In the genomic region with DNA sequence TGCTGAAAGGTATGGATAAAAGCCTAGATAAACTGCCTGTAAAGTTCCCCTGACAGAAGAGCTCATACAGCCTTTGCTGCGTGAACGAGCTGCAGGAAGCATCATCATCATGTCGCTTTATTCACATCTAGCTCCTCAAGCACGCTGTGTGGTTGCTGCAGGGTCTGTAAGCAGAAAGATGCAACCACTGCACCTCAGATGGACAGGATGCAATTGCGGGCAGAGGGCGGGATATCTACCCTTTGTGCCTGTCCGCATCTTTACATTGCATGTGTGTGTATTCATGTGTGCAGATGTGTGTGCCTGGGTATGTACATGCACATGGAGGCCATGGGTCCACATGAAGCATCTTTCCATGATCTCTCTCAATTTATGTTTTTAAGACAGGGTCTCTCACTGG, we compare ENCODE assay signal across 21 mouse cellular contexts.
DNase-seq lines count a peak whose midpoint lies in the region; ATAC-seq and TF ChIP-seq lines count a peak whose summit lies in the region.
"Had no signal": no experiment of that assay in that cellular context is flagged by ENCODE, and none has a peak within 500 bp of the region (broad histone marks: within the 10 kb centered on the region; RNA-seq: fewer than 3 reads in every experiment).

No protein-coding gene starts in this region.

- WGBS in heart, embryonic 10.5 days, result 85% methylated on average over 7 of the region's 7 CpGs
- WGBS in midbrain, embryonic 15.5 days, result 84% methylated on average over 7 of the region's 7 CpGs
- WGBS in midbrain, postnatal 0 days, result 87% methylated on average over 7 of the region's 7 CpGs

- no peak overlapping the region for H3K9ac ChIP-seq in midbrain, embryonic 15.5 days
- no peak overlapping the region for H3K9ac ChIP-seq in midbrain, postnatal 0 days (replicated peaks; ENCODE audit: low read length, poor library complexity, severe bottlenecking)
- H3K9ac ChIP-seq: embryonic facial prominence, embryonic 13.5 days; embryonic facial prominence, embryonic 15.5 days; forebrain, embryonic 12.5 days had no signal

- peak; percentile 72 for DNase-seq in heart, embryonic 10.5 days (ENCODE audit: low spot score)
- no peak for DNase-seq in heart, postnatal 25 days (ENCODE audit: low spot score)
- no peak for DNase-seq in midbrain, postnatal 0 days (ENCODE audit: low spot score)
- DNase-seq: adrenal gland, adult 2 months; adrenal gland, postnatal 10 days; adrenal gland, postnatal 25 days; cerebellum, adult 11 months; cerebellum, adult 18-20 months; cerebellum, adult 8-10 months; cerebellum, adult 9-11 months; cerebellum, postnatal 14 days; cerebellum, postnatal 36 days; embryo, embryonic 11 days had no signal

- ATAC-seq in midbrain, embryonic 15.5 days (replicated peaks), result no peak
- ATAC-seq in midbrain, postnatal 0 days (ENCODE audit: low FRiP score), result no peak
- ATAC-seq: forebrain, embryonic 14.5 days; forebrain, embryonic 16.5 days had no signal

- H3K36me3 ChIP-seq in heart, embryonic 10.5 days, result no peaks in the 10 kb centered on the region
- H3K36me3 ChIP-seq in midbrain, embryonic 15.5 days (replicated peaks), result no peaks in the 10 kb centered on the region
- no peaks in the 10 kb centered on the region for H3K36me3 ChIP-seq in midbrain, postnatal 0 days (ENCODE audit: insufficient read depth, low read length)
- H3K36me3 ChIP-seq: embryonic facial prominence, embryonic 13.5 days; embryonic facial prominence, embryonic 15.5 days; forebrain, embryonic 10.5 days; forebrain, embryonic 12.5 days had no signal

- no peak for TF ChIP-seq CTCF in midbrain, postnatal 0 days (IDR thresholded peaks at IDR 0.05)

- no peaks in the 10 kb centered on the region for H3K9me3 ChIP-seq in heart, embryonic 10.5 days
- H3K9me3 ChIP-seq in midbrain, embryonic 15.5 days, result no peaks in the 10 kb centered on the region
- H3K9me3 ChIP-seq in midbrain, postnatal 0 days (ENCODE audit: low read length), result no peaks in the 10 kb centered on the region
- H3K9me3 ChIP-seq: embryonic facial prominence, embryonic 13.5 days; embryonic facial prominence, embryonic 15.5 days; forebrain, embryonic 10.5 days; forebrain, embryonic 12.5 days had no signal

- intact Hi-C loops in heart, postnatal 25 days (cut with DNase I), result no loop called here

- no peak overlapping the region for H3K27ac ChIP-seq in heart, embryonic 10.5 days
- 0 out of 2 replicates have a peak overlapping the region, but pooled peaks have one; percentile 22 for H3K27ac ChIP-seq in midbrain, embryonic 15.5 days
- no peak overlapping the region for H3K27ac ChIP-seq in midbrain, postnatal 0 days (ENCODE audit: low read depth, low read length)
- H3K27ac ChIP-seq: embryonic facial prominence, embryonic 13.5 days; embryonic facial prominence, embryonic 15.5 days; forebrain, embryonic 10.5 days; forebrain, embryonic 12.5 days had no signal

- no peaks in the 10 kb centered on the region for H3K27me3 ChIP-seq in heart, embryonic 10.5 days (ENCODE audit: insufficient read depth, poor library complexity, severe bottlenecking)
- H3K27me3 ChIP-seq in midbrain, embryonic 15.5 days (replicated peaks), result no peaks in the 10 kb centered on the region
- no peaks in the 10 kb centered on the region for H3K27me3 ChIP-seq in midbrain, postnatal 0 days (ENCODE audit: insufficient read depth, low read length)
- H3K27me3 ChIP-seq: embryonic facial prominence, embryonic 13.5 days; embryonic facial prominence, embryonic 15.5 days; forebrain, embryonic 12.5 days had no signal

- no peak overlapping the region for H3K4me3 ChIP-seq in heart, embryonic 10.5 days
- H3K4me3 ChIP-seq in midbrain, embryonic 15.5 days, result no peak overlapping the region
- no peak overlapping the region for H3K4me3 ChIP-seq in midbrain, postnatal 0 days (ENCODE audit: low read depth, low read length)
- H3K4me3 ChIP-seq: embryonic facial prominence, embryonic 13.5 days; embryonic facial prominence, embryonic 15.5 days; erythroblast, embryonic 14.5 days; forebrain, embryonic 10.5 days; forebrain, embryonic 12.5 days had no signal

- H3K4me2 ChIP-seq in midbrain, embryonic 15.5 days, result no peak overlapping the region
- H3K4me2 ChIP-seq in midbrain, postnatal 0 days (ENCODE audit: low read depth, low read length, poor library complexity, severe bottlenecking), result no peak overlapping the region
- H3K4me2 ChIP-seq: embryonic facial prominence, embryonic 13.5 days; embryonic facial prominence, embryonic 15.5 days; forebrain, embryonic 12.5 days had no signal

- peaks cover 10% of the 10 kb centered on the region; the same call in 1 of the 2 replicates for H3K4me1 ChIP-seq in heart, embryonic 10.5 days
- peaks cover 8% of the 10 kb centered on the region for H3K4me1 ChIP-seq in midbrain, embryonic 15.5 days
- no peaks in the 10 kb centered on the region for H3K4me1 ChIP-seq in midbrain, postnatal 0 days (ENCODE audit: insufficient read depth, low read length)
- H3K4me1 ChIP-seq: embryonic facial prominence, embryonic 15.5 days had no signal
